Mouse (Mus musculus) ES-Bruce4 (cell line): Measurements from ENCODE around the gene Morc3. TPM values are rescaled to one million over a fixed set of nuclear protein-coding genes. Genes with fewer than 3 reads are reported as not detected.

ENCODE experiments used
- H3K27ac ChIP-seq: 2 replicates; pipeline ENCODE4 v1.5.1; 2012; ENCODE audit warnings: low read length, inconsistent platforms; ENCODE audit not compliant: insufficient read depth
- H3K27me3 ChIP-seq: 2 replicates; pipeline ENCODE4 v1.6.1; 2012; ENCODE audit warnings: mild to moderate bottlenecking, low read length, inconsistent platforms; ENCODE audit not compliant: control insufficient read depth, poor library complexity, insufficient read depth, severe bottlenecking
- H3K36me3 ChIP-seq: 2 replicates; pipeline ENCODE4 v1.6.1; 2012; ENCODE audit warnings: inconsistent platforms, mild to moderate bottlenecking, low read length, moderate library complexity; ENCODE audit not compliant: control insufficient read depth, poor library complexity, insufficient read depth, severe bottlenecking
- H3K4me1 ChIP-seq: one replicate; pipeline ENCODE4 v1.8.1; 2011; ENCODE audit warnings: low read length; ENCODE audit not compliant: control insufficient read depth, insufficient read depth
- H3K4me3 ChIP-seq: 2 replicates; pipeline ENCODE4 v1.5.1; 2011; ENCODE audit warnings: low read depth, mild to moderate bottlenecking, low read length
- H3K9ac ChIP-seq: 2 replicates; pipeline ENCODE4 v1.6.1; 2012; ENCODE audit warnings: low read depth, mild to moderate bottlenecking, inconsistent platforms; ENCODE audit not compliant: poor library complexity, severe bottlenecking
- H3K9me3 ChIP-seq: replicated peaks from 2 replicates; pipeline ENCODE4 v1.6.1; 2012; ENCODE audit warnings: mild to moderate bottlenecking, low read length, inconsistent platforms; ENCODE audit not compliant: control insufficient read depth, poor library complexity, insufficient read depth, severe bottlenecking
- CTCF ChIP-seq: IDR thresholded peaks from one replicate; pipeline ENCODE4 v1.8.1; 2011; ENCODE audit warnings: low read depth, low read length
- EP300 ChIP-seq: IDR thresholded peaks from 2 replicates; pipeline ENCODE4 v1.6.1; 2011; ENCODE audit warnings: low read depth, low read length; ENCODE audit not compliant: insufficient read depth
- POLR2A ChIP-seq: IDR thresholded peaks from one replicate; pipeline ENCODE4 v1.8.1; 2011; ENCODE audit warnings: low read length; ENCODE audit not compliant: insufficient read depth
- polyA plus RNA-seq: library from polyadenylated mRNA; stranded (reverse); fragments of >200 nt; gene quantifications from 2 replicates; pipeline ENCODE4 v1.2.4, GENCODE M21; 2011; ENCODE audit warnings: low read depth; ENCODE audit not compliant: missing spikeins, insufficient read depth, insufficient read length

Morc3 gene
- polyA plus RNA-seq, 1 experiment: 152 TPM

- no peaks in the 10 kb centered on the region for H3K9me3 ChIP-seq
- peaks cover 11% of the 10 kb centered on the region for H3K4me1 ChIP-seq
- H3K4me3 ChIP-seq: no peak overlapping the region
- H3K9ac ChIP-seq: no peak overlapping the region
- no peak overlapping the region for H3K27ac ChIP-seq
- no peaks in the 10 kb centered on the region for H3K27me3 ChIP-seq
- TF ChIP-seq POLR2A: no peak
- no peak for TF ChIP-seq CTCF
- no peak for TF ChIP-seq EP300
- H3K36me3 ChIP-seq: no peaks in the 10 kb centered on the region
These were observed 80.2 kb downstream of the Morc3 start for GRCm38 (mm10) chr16:93912158-93912557.

DNA sequence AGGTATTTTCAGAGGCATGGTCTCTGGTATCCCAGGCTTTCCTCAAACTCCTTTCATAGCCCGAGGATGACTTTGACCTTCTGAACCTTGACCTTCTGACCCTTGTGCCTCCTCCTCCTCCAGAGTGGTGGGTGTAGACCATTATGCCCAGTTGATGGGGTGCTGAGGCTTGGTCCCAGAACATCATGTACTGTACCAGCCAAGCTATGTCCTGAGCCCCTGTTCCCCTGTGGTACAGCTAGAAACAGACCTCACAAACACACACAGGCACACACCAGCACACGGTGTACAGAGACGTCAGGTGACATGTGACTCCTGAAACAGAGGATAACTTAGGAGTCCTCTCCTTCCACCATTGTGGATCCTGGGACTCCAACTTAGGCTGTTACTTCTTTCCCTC, 80.9 kb downstream of the Morc3 start:
- no peak overlapping the region for H3K9ac ChIP-seq
- TF ChIP-seq CTCF (no peak), POLR2A (no peak), EP300 (0 out of 2 replicates have a peak, but pooled peaks have one; percentile 10)
- H3K4me3 ChIP-seq: no peak overlapping the region
- no peaks in the 10 kb centered on the region for H3K36me3 ChIP-seq
- no peak overlapping the region for H3K27ac ChIP-seq
- H3K9me3 ChIP-seq: no peaks in the 10 kb centered on the region
- H3K27me3 ChIP-seq: no peaks in the 10 kb centered on the region
- H3K4me1 ChIP-seq: peaks cover 10% of the 10 kb centered on the region

GRCm38 (mm10) chr16:93913881-93914576, 82.1 kb downstream of the Morc3 start:
- H3K9me3 ChIP-seq: no peaks in the 10 kb centered on the region
- H3K4me1 ChIP-seq: peaks cover 7% of the 10 kb centered on the region
- H3K27me3 ChIP-seq: no peaks in the 10 kb centered on the region
- TF ChIP-seq CTCF (no peak), EP300 (no peak), POLR2A (no peak)
- no peak overlapping the region for H3K4me3 ChIP-seq
- H3K9ac ChIP-seq: no peak overlapping the region
- H3K36me3 ChIP-seq: no peaks in the 10 kb centered on the region
- H3K27ac ChIP-seq: no peak overlapping the region

GRCm38 (mm10) chr16:93915338-93915849, 83.5 kb downstream of the Morc3 start:
- H3K9me3 ChIP-seq: no peaks in the 10 kb centered on the region
- H3K4me3 ChIP-seq: no peak overlapping the region
- H3K27ac ChIP-seq: no peak overlapping the region
- TF ChIP-seq CTCF (peak; percentile 50), POLR2A (no peak), EP300 (no peak)
- no peak overlapping the region for H3K9ac ChIP-seq
- no peaks in the 10 kb centered on the region for H3K36me3 ChIP-seq
- H3K4me1 ChIP-seq: peaks cover 7% of the 10 kb centered on the region
- no peaks in the 10 kb centered on the region for H3K27me3 ChIP-seq

DNA sequence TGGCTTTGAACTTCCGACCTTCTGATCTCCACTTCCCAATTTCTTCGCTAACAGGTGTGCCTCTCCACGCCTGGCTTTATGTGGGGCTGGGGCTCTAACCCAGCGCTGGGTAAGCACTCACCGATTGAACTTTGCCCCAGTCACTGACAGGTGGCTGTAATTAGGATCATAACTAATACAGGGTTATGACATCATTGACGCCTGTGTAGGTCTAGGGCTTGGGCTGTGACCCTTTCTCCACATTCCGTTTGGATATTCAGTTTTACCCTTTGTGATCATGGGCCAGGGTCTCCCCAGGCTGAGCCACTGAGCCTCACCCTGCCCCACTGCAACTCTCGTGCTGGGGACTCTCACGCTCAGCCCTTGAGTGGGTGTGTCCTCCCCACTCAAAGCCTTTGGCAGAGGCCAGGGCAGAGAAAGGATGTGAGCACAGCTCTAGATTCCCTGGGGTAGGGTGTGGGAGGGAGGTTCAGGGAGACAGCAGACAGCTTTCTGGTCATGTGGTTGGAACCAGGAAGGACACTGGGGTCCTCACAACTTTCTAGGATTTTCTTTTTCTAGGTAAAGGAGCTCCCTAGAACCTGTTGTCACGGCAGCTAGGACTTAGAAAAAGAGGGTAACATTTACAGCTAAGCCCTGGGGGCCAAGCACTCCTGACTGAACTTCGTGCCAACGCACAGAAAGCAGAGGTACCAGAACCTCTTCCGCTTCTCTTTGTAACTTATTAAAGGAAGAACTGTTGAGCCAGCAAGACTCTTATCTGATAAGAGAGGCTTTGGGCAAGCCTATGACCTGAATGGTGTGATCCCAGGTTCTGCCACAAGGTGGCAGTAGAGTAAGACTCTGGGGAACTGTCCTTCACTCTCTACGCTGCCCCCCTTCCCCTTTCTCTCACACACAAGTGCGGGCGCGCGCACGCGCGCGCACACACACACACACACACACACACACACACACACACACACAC, 86.1 kb downstream of the Morc3 start:
- H3K36me3 ChIP-seq: no peaks in the 10 kb centered on the region
- H3K9me3 ChIP-seq: no peaks in the 10 kb centered on the region
- no peak for TF ChIP-seq EP300
- TF ChIP-seq CTCF: peak; percentile 72
- H3K4me3 ChIP-seq: no peak overlapping the region
- H3K27me3 ChIP-seq: no peaks in the 10 kb centered on the region
- no peak overlapping the region for H3K9ac ChIP-seq
- no peaks in the 10 kb centered on the region for H3K4me1 ChIP-seq
- 0 out of 2 replicates have a peak overlapping the region, but pooled peaks have one; percentile 2 for H3K27ac ChIP-seq

DNA sequence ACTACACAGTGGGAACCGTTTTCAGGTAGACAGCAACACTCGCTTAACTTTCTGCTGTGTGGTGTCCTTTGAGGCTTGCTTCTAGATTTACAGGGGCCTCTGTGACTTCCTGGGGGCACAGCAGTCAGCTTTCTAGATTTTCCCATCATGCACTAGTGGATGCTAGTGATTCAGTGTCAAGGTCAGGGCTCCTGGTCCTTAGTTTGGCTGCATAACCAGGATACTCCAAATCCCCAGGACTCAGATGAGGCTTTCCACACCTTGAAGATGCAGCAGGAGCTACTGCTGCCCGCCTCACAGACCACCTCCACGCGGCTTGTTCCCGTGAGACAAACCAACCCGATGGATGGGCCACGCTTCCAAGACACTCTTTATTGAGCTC, 86.7 kb downstream of the Morc3 start:
- H3K36me3 ChIP-seq: no peaks in the 10 kb centered on the region
- H3K4me1 ChIP-seq: no peaks in the 10 kb centered on the region
- no peaks in the 10 kb centered on the region for H3K9me3 ChIP-seq
- TF ChIP-seq EP300 (no peak), CTCF (no peak), POLR2A (no peak)
- H3K27ac ChIP-seq: no peak overlapping the region
- H3K27me3 ChIP-seq: no peaks in the 10 kb centered on the region
- H3K9ac ChIP-seq: no peak overlapping the region
- H3K4me3 ChIP-seq: no peak overlapping the region
